Mouse (Mus musculus) liver, adult 2 months (tissue): ENCODE results near the gene Ctnnbl1.

Experiments
- CTCF ChIP-seq: fragments of 200-500 bp; IDR thresholded peaks from 2 replicates; pipeline ENCODE4 v1.5.1; 2011; ENCODE audit warnings: low read depth, low read length, control low read depth
- POLR2A ChIP-seq: fragments of 200-500 bp; IDR thresholded peaks from 2 replicates; pipeline ENCODE4 v1.6.1; 2011; ENCODE audit warnings: low read length, control low read depth; ENCODE audit not compliant: insufficient read depth; ENCODE audit errors: extremely low read depth

- TF ChIP-seq POLR2A (no peak), CTCF (no peak)
Observed at GRCm38 (mm10) chr2:157718441-157718840, 18.8 kb upstream of the Ctnnbl1 start.
